ENCODE assay signal across 12 mouse cellular contexts in genomic region chr11:105240991-105241390, GRCm38 (mm10). TPM values are rescaled to one million over a fixed set of nuclear protein-coding genes. Genes with fewer than 3 reads are reported as not detected.
DNase-seq lines count a peak whose midpoint lies in the region; ATAC-seq and TF ChIP-seq lines count a peak whose summit lies in the region.
"Had no signal": no experiment of that assay in that cellular context is flagged by ENCODE, and none has a peak within 500 bp of the region (broad histone marks: within the 10 kb centered on the region; RNA-seq: fewer than 3 reads in every experiment).

No protein-coding gene starts in this region.

- H3K9me3 ChIP-seq in forebrain, embryonic 12.5 days, result no peaks in the 10 kb centered on the region

- no peaks in the 10 kb centered on the region for H3K4me1 ChIP-seq in thymus, adult 2 months (replicated peaks; ENCODE audit: control insufficient read depth, insufficient read depth, low read length)
- H3K4me1 ChIP-seq in forebrain, embryonic 12.5 days, result no peaks in the 10 kb centered on the region

- no peak for DNase-seq in gastrocnemius, adult 2 months
- no peak for DNase-seq in gastrocnemius, postnatal 14 days
- DNase-seq in thymus, adult 2 months, result peak; percentile 1
- no peak for DNase-seq in thymus, adult 18-20 months
- peak; percentile 29 for DNase-seq in embryo, embryonic 9.5 days (ENCODE audit: extremely low spot score)
- DNase-seq in splenic B cell, adult 2 months (ENCODE audit: low read depth, low spot score), result peak; percentile 53
- DNase-seq in right cerebral cortex, postnatal 4 days, result no peak
- DNase-seq: thymus, postnatal 36 days had no signal

- no peaks in the 10 kb centered on the region for H3K27me3 ChIP-seq in thymus, adult 2 months (ENCODE audit: control insufficient read depth, insufficient read depth, low read length)
- no peaks in the 10 kb centered on the region for H3K27me3 ChIP-seq in splenic B cell, adult 2 months (ENCODE audit: control insufficient read depth, insufficient read depth, low read length, poor library complexity, severe bottlenecking)
- H3K27me3 ChIP-seq in forebrain, embryonic 12.5 days, result no peaks in the 10 kb centered on the region

- H3K36me3 ChIP-seq in thymus, adult 2 months (ENCODE audit: control insufficient read depth, insufficient read depth, low read length), result peaks cover 31% of the 10 kb centered on the region
- H3K36me3 ChIP-seq in splenic B cell, adult 2 months (ENCODE audit: control insufficient read depth, insufficient read depth, low read length, poor library complexity, severe bottlenecking), result peaks cover 5% of the 10 kb centered on the region
- peaks cover 27% of the 10 kb centered on the region for H3K36me3 ChIP-seq in forebrain, embryonic 12.5 days (replicated peaks)

- H3K27ac ChIP-seq in gastrocnemius, adult 2 months, result no peak overlapping the region
- no peak overlapping the region for H3K27ac ChIP-seq in thymus, adult 2 months (ENCODE audit: control insufficient read depth, insufficient read depth, low read length)
- no peak overlapping the region for H3K27ac ChIP-seq in forebrain, embryonic 12.5 days

- H3K9ac ChIP-seq in forebrain, embryonic 12.5 days, result no peak overlapping the region

- no peak for ATAC-seq in forebrain, embryonic 12.5 days (ENCODE audit: low FRiP score)
- ATAC-seq: activated CD4-positive, CD25-positive, alpha-beta regulatory T cell, adult 4 months had no signal

- peak; percentile 71 for TF ChIP-seq CTCF in gastrocnemius, adult 2 months (IDR thresholded peaks at IDR 0.05)
- no peak for TF ChIP-seq CTCF in thymus, adult 2 months (IDR thresholded peaks at IDR 0.05; ENCODE audit: borderline replicate concordance, control insufficient read depth, extremely low read depth, insufficient read depth, low read length, poor library complexity)

- H3K4me3 ChIP-seq in gastrocnemius, adult 2 months, result no peak overlapping the region
- H3K4me3 ChIP-seq in thymus, adult 2 months (ENCODE audit: control insufficient read depth, insufficient read depth, low read length), result no peak overlapping the region
- H3K4me3 ChIP-seq in forebrain, embryonic 12.5 days (replicated peaks), result no peak overlapping the region
- H3K4me3 ChIP-seq: erythroblast, embryonic 14.5 days had no signal

- intact Hi-C loops in gastrocnemius, adult 2 months (cut with DNase I), result no loop called here
- intact Hi-C loops in gastrocnemius, postnatal 14 days (cut with DNase I; ENCODE audit: low total_unique reads), result no loop called here

- TF ChIP-seq POLR2A in thymus, adult 2 months (IDR thresholded peaks at IDR 0.05; ENCODE audit: control insufficient read depth, extremely low read depth, insufficient read depth, low read length, poor library complexity), result no peak

- no peak overlapping the region for H3K4me2 ChIP-seq in forebrain, embryonic 12.5 days

RNA-seq across cellular contexts. Expression of gene Mrc2, which starts 51.5 kb away (rescaled TPM):
- 10 to 100 TPM in 1 of 2 experiments, 1 to 10 TPM in 1; 5.9 to 17.6 TPM for total RNA-seq in gastrocnemius, adult 2 months (2021)
- 10 to 100 TPM; 25.7 to 34.3 TPM for total RNA-seq in gastrocnemius, postnatal 14 days (2021)
- 3.6 and 4.6 TPM in 2 replicates for polyA plus RNA-seq in thymus, adult 2 months (2012; rRNA removed)
- 14.9 and 15.1 TPM in 2 replicates for polyA plus RNA-seq in forebrain, embryonic 12.5 days (2016; fragmentation: Nextera tagmentation; extraction: Ambion mirVana)
- total RNA-seq: hematopoietic stem cell, adult 5-6 weeks had no signal
- polyA plus RNA-seq: activated CD4-positive, CD25-positive, alpha-beta regulatory T cell, adult 4 months had no signal

Comparison
In these comparisons a context has a peak if more than half of its experiments do, and no peak if none do; other contexts are left out.
1. DNase-seq: peak in thymus, adult 2 months (single experiment), embryo, embryonic 9.5 days (single experiment) and splenic B cell, adult 2 months (single experiment); none in gastrocnemius, adult 2 months (single experiment), gastrocnemius, postnatal 14 days (single experiment), thymus, adult 18-20 months (0 of 2) and right cerebral cortex, postnatal 4 days (single experiment).